Mouse (Mus musculus): ENCODE measurements at regions not wholly inside any gene's neighbourhood (a gene's known extent, or its start where the extent isn't known, plus 50 kb on each side); places are given as distances from the start of the nearest gene placed in this dataset.
"Not testable (repeated sequence)": the region's sequence is repeated elsewhere in the genome, so short reads cannot be mapped to it uniquely, and the experiment has no call there.

- no peak overlapping the region for H3K27ac ChIP-seq (replicated peaks)
Measured at GRCm38 (mm10) chrX:15322207-15322839, 1111.4 kb downstream of the H2al1n start.

GRCm38 (mm10) chrX:15322958-15323357 is 1112.0 kb downstream of the H2al1n start:
- 43% methylated on average over 5 of the region's 5 CpGs for WGBS
- DNase-seq (ENCODE audit: low spot score): no peak
- Histone ChIP-seq H3K9me3 (no peaks in the 10 kb centered on the region), H3K4me1 (peaks cover 7% of the 10 kb centered on the region), H3K27me3 (replicated peaks; ENCODE audit: low read depth, poor library complexity, severe bottlenecking) (no peaks in the 10 kb centered on the region), H3K27ac (replicated peaks) (peak overlapping the region; percentile 77), H3K4me3 (no peak overlapping the region), H3K36me3 (replicated peaks) (no peaks in the 10 kb centered on the region)

More at GRCm38 (mm10) chrX:15322207-15322839, 1111.4 kb downstream of the H2al1n start:
- WGBS: 8% methylated on average over 7 of the region's 7 CpGs
- peak; percentile 81 for DNase-seq (ENCODE audit: low spot score)
- Histone ChIP-seq H3K4me1 (peaks cover 7% of the 10 kb centered on the region), H3K4me3 (peak overlapping the region; percentile 26; the same call in 1 of the 2 replicates), H3K27me3 (replicated peaks; ENCODE audit: low read depth, poor library complexity, severe bottlenecking) (no peaks in the 10 kb centered on the region), H3K36me3 (replicated peaks) (no peaks in the 10 kb centered on the region), H3K9me3 (no peaks in the 10 kb centered on the region)

GRCm38 (mm10) chrX:15365135-15365534 is 1154.2 kb downstream of the H2al1n start:
- WGBS: 83% methylated on average over 6 of the region's 6 CpGs
- not testable (repeated sequence) for H3K4me3 ChIP-seq; H3K36me3 ChIP-seq (replicated peaks); H3K9me3 ChIP-seq; DNase-seq (ENCODE audit: low spot score); H3K27me3 ChIP-seq (replicated peaks; ENCODE audit: low read depth, poor library complexity, severe bottlenecking); H3K4me1 ChIP-seq; H3K27ac ChIP-seq (replicated peaks)

Measured in embryonic facial prominence, embryonic 10.5 days (tissue).